Mouse (Mus musculus) ovary, postnatal 14 days (tissue): Measurements from ENCODE around the gene Ap1m1.

ENCODE experiments used
- DNase-seq: peaks from one replicate; pipeline ENCODE4 v3.0.0; 2022; ENCODE audit warnings: low spot score

Ap1m1 gene

GRCm38 (mm10) chr8:72239499-72240402 is at the start of gene Ap1m1:
TSS of gene Ap1m1 (plus strand) at chr8:72240018.
- DNase-seq = peak; percentile 90

- no peak for DNase-seq
Observed at GRCm38 (mm10) chr8:72190215-72190539, 49.6 kb upstream of the Ap1m1 start.

- no peak for DNase-seq
Observed at GRCm38 (mm10) chr8:72192065-72192464, 47.8 kb upstream of the Ap1m1 start.

GRCm38 (mm10) chr8:72197997-72198396 is 41.8 kb upstream of the Ap1m1 start:
- no peak for DNase-seq

GRCm38 (mm10) chr8:72208582-72208981 is 31.2 kb upstream of the Ap1m1 start:
- DNase-seq = no peak

- DNase-seq = no peak
Observed at GRCm38 (mm10) chr8:72210222-72210621, 29.6 kb upstream of the Ap1m1 start.

GRCm38 (mm10) chr8:72210710-72211109 is 29.1 kb upstream of the Ap1m1 start:
- no peak for DNase-seq

- DNase-seq = no peak
Observed at GRCm38 (mm10) chr8:72211846-72212245, 28.0 kb upstream of the Ap1m1 start.

- no peak for DNase-seq
Observed at GRCm38 (mm10) chr8:72212751-72213150, 27.1 kb upstream of the Ap1m1 start, which contains the start of gene Cib3. TSS of gene Cib3 (minus strand) at chr8:72212837.

- no peak for DNase-seq
Observed at GRCm38 (mm10) chr8:72213536-72213935, 26.3 kb upstream of the Ap1m1 start, which contains the start of gene Gm11034. TSS of gene Gm11034 (minus strand) at chr8:72213636.

- no peak for DNase-seq
Observed at GRCm38 (mm10) chr8:72215060-72215459, 24.8 kb upstream of the Ap1m1 start.

- DNase-seq = no peak
Observed at GRCm38 (mm10) chr8:72215871-72216270, 23.9 kb upstream of the Ap1m1 start.

GRCm38 (mm10) chr8:72218781-72219540 is 20.9 kb upstream of the Ap1m1 start:
- no peak for DNase-seq

GRCm38 (mm10) chr8:72219541-72220363 is 20.1 kb upstream of the Ap1m1 start, which contains the start of gene Fam32a:
TSS of gene Fam32a (plus strand) at chr8:72219730.
- DNase-seq = peak; percentile 75

GRCm38 (mm10) chr8:72220758-72221157 is 19.1 kb upstream of the Ap1m1 start:
- DNase-seq = no peak

GRCm38 (mm10) chr8:72222656-72223055 is 17.2 kb upstream of the Ap1m1 start:
- DNase-seq = no peak

- DNase-seq = no peak
Observed at GRCm38 (mm10) chr8:72240403-72240763, 565 bp downstream of the Ap1m1 start.

GRCm38 (mm10) chr8:72240951-72241350 is 1.1 kb downstream of the Ap1m1 start:
- DNase-seq = no peak

- DNase-seq = no peak
Observed at GRCm38 (mm10) chr8:72242226-72242625, 2.4 kb downstream of the Ap1m1 start.

GRCm38 (mm10) chr8:72244610-72245009 is 4.8 kb downstream of the Ap1m1 start:
- DNase-seq = no peak

- DNase-seq = no peak
Observed at GRCm38 (mm10) chr8:72257171-72257901, 17.5 kb downstream of the Ap1m1 start.

- DNase-seq = no peak
Observed at GRCm38 (mm10) chr8:72257902-72258238, 18.1 kb downstream of the Ap1m1 start.
